Mouse (Mus musculus): ENCODE results near the gene Tex36. TPM values are rescaled to one million over a fixed set of nuclear protein-coding genes. Genes with fewer than 3 reads are reported as not detected.

Tex36 gene
- polyA plus RNA-seq, 1 experiment from 2014 or later, result not detected

GRCm38 (mm10) chr7:133583216-133583615, 18.7 kb downstream of the Tex36 start:
- no peaks in the 10 kb centered on the region for H3K36me3 ChIP-seq
- 75% methylated on average over 6 of the region's 6 CpGs for WGBS
- H3K4me3 ChIP-seq, result no peak overlapping the region
- H3K4me2 ChIP-seq, result no peak overlapping the region
- no peaks in the 10 kb centered on the region for H3K27me3 ChIP-seq (replicated peaks)
- no peaks in the 10 kb centered on the region for H3K4me1 ChIP-seq
- no peak overlapping the region for H3K9ac ChIP-seq
- no peaks in the 10 kb centered on the region for H3K9me3 ChIP-seq
- H3K27ac ChIP-seq (replicated peaks), result no peak overlapping the region
- no peak for ATAC-seq (ENCODE audit: extremely low read depth, insufficient number of reproducible peaks, low FRiP score, low TSS enrichment)

- no peak overlapping the region for H3K27ac ChIP-seq (replicated peaks)
- 0 out of 2 replicates have a peak, but pooled peaks cover 6% of the 10 kb centered on the region for H3K27me3 ChIP-seq (replicated peaks)
- no peak for ATAC-seq (ENCODE audit: extremely low read depth, insufficient number of reproducible peaks, low FRiP score, low TSS enrichment)
- H3K9ac ChIP-seq, result no peak overlapping the region
- H3K36me3 ChIP-seq, result no peaks in the 10 kb centered on the region
- H3K9me3 ChIP-seq, result no peaks in the 10 kb centered on the region
- H3K4me2 ChIP-seq, result no peak overlapping the region
- WGBS, result 67% methylated on average over 4 of the region's 4 CpGs
- H3K4me1 ChIP-seq, result no peaks in the 10 kb centered on the region
- no peak overlapping the region for H3K4me3 ChIP-seq
These were observed 21.7 kb downstream of the Tex36 start for GRCm38 (mm10) chr7:133580296-133580640.

GRCm38 (mm10) chr7:133579491-133580295, 22.3 kb downstream of the Tex36 start:
- no peak overlapping the region for H3K4me3 ChIP-seq
- no peaks in the 10 kb centered on the region for H3K9me3 ChIP-seq
- 0 out of 2 replicates have a peak, but pooled peaks cover 6% of the 10 kb centered on the region for H3K27me3 ChIP-seq (replicated peaks)
- no peak overlapping the region for H3K4me2 ChIP-seq
- WGBS, result 76% methylated on average over 20 of the region's 20 CpGs
- no peak overlapping the region for H3K9ac ChIP-seq
- H3K36me3 ChIP-seq, result no peaks in the 10 kb centered on the region
- no peak overlapping the region for H3K27ac ChIP-seq (replicated peaks)
- ATAC-seq (ENCODE audit: extremely low read depth, insufficient number of reproducible peaks, low FRiP score, low TSS enrichment), result no peak
- H3K4me1 ChIP-seq, result no peaks in the 10 kb centered on the region

- no peaks in the 10 kb centered on the region for H3K9me3 ChIP-seq
- no peak overlapping the region for H3K4me3 ChIP-seq
These were observed 25.1 kb downstream of the Tex36 start for GRCm38 (mm10) chr7:133576825-133577224.

GRCm38 (mm10) chr7:133576281-133576680, 25.7 kb downstream of the Tex36 start:
- Histone ChIP-seq H3K4me1 (no peaks in the 10 kb centered on the region), H3K27me3 (replicated peaks) (0 out of 2 replicates have a peak, but pooled peaks cover 6% of the 10 kb centered on the region), H3K4me2 (no peak overlapping the region), H3K9ac (no peak overlapping the region), H3K4me3 (no peak overlapping the region), H3K9me3 (no peaks in the 10 kb centered on the region), H3K27ac (replicated peaks) (no peak overlapping the region), H3K36me3 (no peaks in the 10 kb centered on the region)
- 64% methylated on average over 6 of the region's 6 CpGs for WGBS
- no peak for ATAC-seq (ENCODE audit: extremely low read depth, insufficient number of reproducible peaks, low FRiP score, low TSS enrichment)

More at GRCm38 (mm10) chr7:133576825-133577224, 25.1 kb downstream of the Tex36 start:
- no peak for ATAC-seq (ENCODE audit: extremely low read depth, insufficient number of reproducible peaks, low FRiP score, low TSS enrichment)
- 25% methylated on average over 4 of the region's 4 CpGs for WGBS
- Histone ChIP-seq H3K36me3 (no peaks in the 10 kb centered on the region), H3K4me2 (no peak overlapping the region), H3K27me3 (replicated peaks) (0 out of 2 replicates have a peak, but pooled peaks cover 6% of the 10 kb centered on the region), H3K4me1 (no peaks in the 10 kb centered on the region), H3K9ac (no peak overlapping the region), H3K27ac (replicated peaks) (no peak overlapping the region)

- ATAC-seq (ENCODE audit: extremely low read depth, insufficient number of reproducible peaks, low FRiP score, low TSS enrichment), result no peak
- 0 out of 2 replicates have a peak, but pooled peaks cover 10% of the 10 kb centered on the region for H3K27me3 ChIP-seq (replicated peaks)
- H3K27ac ChIP-seq (replicated peaks), result no peak overlapping the region
- WGBS, result 29% methylated on average over 3 of the region's 3 CpGs
- H3K36me3 ChIP-seq, result no peaks in the 10 kb centered on the region
- no peaks in the 10 kb centered on the region for H3K9me3 ChIP-seq
- H3K4me2 ChIP-seq, result no peak overlapping the region
- no peak overlapping the region for H3K9ac ChIP-seq
- no peak overlapping the region for H3K4me3 ChIP-seq
- H3K4me1 ChIP-seq, result 0 out of 2 replicates have a peak, but pooled peaks cover 4% of the 10 kb centered on the region
These were observed 30.0 kb downstream of the Tex36 start for GRCm38 (mm10) chr7:133571927-133572326.

GRCm38 (mm10) chr7:133569194-133569880, 32.6 kb downstream of the Tex36 start:
- 81% methylated on average over 16 of the region's 16 CpGs for WGBS
- no peaks in the 10 kb centered on the region for H3K36me3 ChIP-seq
- 0 out of 2 replicates have a peak, but pooled peaks cover 4% of the 10 kb centered on the region for H3K27me3 ChIP-seq (replicated peaks)
- no peaks in the 10 kb centered on the region for H3K9me3 ChIP-seq
- H3K27ac ChIP-seq (replicated peaks), result no peak overlapping the region
- no peak overlapping the region for H3K4me2 ChIP-seq
- 0 out of 2 replicates have a peak, but pooled peaks cover 4% of the 10 kb centered on the region for H3K4me1 ChIP-seq
- no peak overlapping the region for H3K4me3 ChIP-seq
- no peak overlapping the region for H3K9ac ChIP-seq
- no peak for ATAC-seq (ENCODE audit: extremely low read depth, insufficient number of reproducible peaks, low FRiP score, low TSS enrichment)

GRCm38 (mm10) chr7:133564600-133564999, 37.4 kb downstream of the Tex36 start:
- Histone ChIP-seq H3K27ac (replicated peaks) (no peak overlapping the region), H3K36me3 (no peaks in the 10 kb centered on the region), H3K9me3 (no peaks in the 10 kb centered on the region), H3K4me1 (no peaks in the 10 kb centered on the region), H3K4me3 (no peak overlapping the region), H3K27me3 (replicated peaks) (0 out of 2 replicates have a peak, but pooled peaks cover 4% of the 10 kb centered on the region), H3K4me2 (no peak overlapping the region), H3K9ac (no peak overlapping the region)
- no peak for ATAC-seq (ENCODE audit: extremely low read depth, insufficient number of reproducible peaks, low FRiP score, low TSS enrichment)
- WGBS, result 65% methylated on average over 8 of the region's 8 CpGs

- no peaks in the 10 kb centered on the region for H3K9me3 ChIP-seq
- no peak overlapping the region for H3K4me3 ChIP-seq
- WGBS, result 58% methylated on average over 3 of the region's 3 CpGs
- H3K27ac ChIP-seq (replicated peaks), result no peak overlapping the region
- H3K4me1 ChIP-seq, result no peaks in the 10 kb centered on the region
- no peak for ATAC-seq (ENCODE audit: extremely low read depth, insufficient number of reproducible peaks, low FRiP score, low TSS enrichment)
- no peak overlapping the region for H3K9ac ChIP-seq
- H3K4me2 ChIP-seq, result no peak overlapping the region
- 0 out of 2 replicates have a peak, but pooled peaks cover 3% of the 10 kb centered on the region for H3K27me3 ChIP-seq (replicated peaks)
- no peaks in the 10 kb centered on the region for H3K36me3 ChIP-seq
These were observed 38.7 kb downstream of the Tex36 start for GRCm38 (mm10) chr7:133563175-133563824.

GRCm38 (mm10) chr7:133555786-133556492, 46.0 kb downstream of the Tex36 start:
- H3K4me2 ChIP-seq, result no peak overlapping the region
- H3K9ac ChIP-seq, result no peak overlapping the region
- ATAC-seq (ENCODE audit: extremely low read depth, insufficient number of reproducible peaks, low FRiP score, low TSS enrichment), result no peak
- no peak overlapping the region for H3K27ac ChIP-seq (replicated peaks)
- no peaks in the 10 kb centered on the region for H3K36me3 ChIP-seq
- no peaks in the 10 kb centered on the region for H3K9me3 ChIP-seq
- H3K4me1 ChIP-seq, result no peaks in the 10 kb centered on the region
- H3K27me3 ChIP-seq (replicated peaks), result no peaks in the 10 kb centered on the region
- 59% methylated on average over 8 of the region's 8 CpGs for WGBS
- H3K4me3 ChIP-seq, result no peak overlapping the region

All from heart, embryonic 13.5 days (tissue).